Mouse (Mus musculus) heart, postnatal 36 days (tissue): Measurements from ENCODE around the gene Eif2ak4. TPM values are rescaled to one million over a fixed set of nuclear protein-coding genes. Genes with fewer than 3 reads are reported as not detected.

Experiments used
- total RNA-seq, 2 experiments: library from RNA; stranded (reverse); gene quantifications; 2 replicates each; pipeline ENCODE4 v1.2.3; 2021

The Eif2ak4 gene
- total RNA-seq, 2 experiments from 2014 or later: 4.8 to 6.5 TPM

Other genes with a start within 250 kb of the Eif2ak4 start
- not detected for gene Fsip1, start 131.7 kb upstream of the Eif2ak4 start, total RNA-seq
- under 1 TPM; 0.14 to 0.17 TPM for gene Gpr176, start 15.2 kb upstream of the Eif2ak4 start, total RNA-seq
- 100 to 1,000 TPM; 114 to 118 TPM for gene Srp14, start 91.1 kb downstream of the Eif2ak4 start, total RNA-seq
- gene Bmf, start 161.1 kb downstream of the Eif2ak4 start, total RNA-seq: 1 to 10 TPM; 6.7 to 8.2 TPM
- gene Bub1b, start 209.6 kb downstream of the Eif2ak4 start, total RNA-seq: 1 to 10 TPM; 1.4 to 1.8 TPM